Mouse (Mus musculus) lung, adult 2 months (tissue): ENCODE data around the gene Smyd3.

Experiments
- CTCF ChIP-seq: fragments of 200-500 bp; IDR thresholded peaks from 2 replicates; pipeline ENCODE4 v1.5.1; 2011; ENCODE audit warnings: mild to moderate bottlenecking, low read length, control low read depth; ENCODE audit not compliant: insufficient read depth
- POLR2A ChIP-seq: fragments of 200-500 bp; IDR thresholded peaks from 2 replicates; pipeline ENCODE4 v1.6.1; 2011; ENCODE audit warnings: low read depth, mild to moderate bottlenecking, control low read depth, low read length, borderline replicate concordance; ENCODE audit errors: extremely low read depth

DNA sequence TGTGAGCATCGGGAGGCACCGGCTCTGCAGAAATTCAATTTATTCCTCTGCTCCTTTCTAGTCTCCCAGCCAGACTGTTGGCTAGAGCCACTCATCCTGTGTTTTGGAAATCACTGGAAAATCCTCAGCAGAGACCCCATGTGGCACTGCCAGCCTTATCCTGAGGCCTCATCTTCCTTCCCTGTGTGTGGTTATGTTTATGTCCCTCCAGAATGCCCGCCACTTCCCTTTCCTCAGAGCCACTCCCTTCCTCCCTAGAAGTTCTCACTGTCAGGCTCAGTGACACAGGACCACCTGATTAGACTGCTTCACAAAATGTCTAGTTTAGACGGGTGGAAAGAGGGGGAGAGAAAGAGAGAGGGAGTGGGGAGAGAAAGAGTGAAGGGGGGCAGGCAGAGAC lies 526.4 kb downstream of the Smyd3 start:
- TF ChIP-seq CTCF (no peak), POLR2A (no peak)
